Mouse (Mus musculus) stomach, postnatal 0 days (tissue): ENCODE data around the gene Tulp2.

ENCODE experiments used
- CTCF ChIP-seq: IDR thresholded peaks from 2 replicates; pipeline ENCODE4 v1.5.1; 2016; ENCODE audit warnings: antibody characterized with exemption, low read depth, mild to moderate bottlenecking, moderate library complexity
- EP300 ChIP-seq: optimal IDR thresholded peaks from 2 replicates; pipeline ENCODE3; 2016; ENCODE audit warnings: antibody characterized with exemption

DNA sequence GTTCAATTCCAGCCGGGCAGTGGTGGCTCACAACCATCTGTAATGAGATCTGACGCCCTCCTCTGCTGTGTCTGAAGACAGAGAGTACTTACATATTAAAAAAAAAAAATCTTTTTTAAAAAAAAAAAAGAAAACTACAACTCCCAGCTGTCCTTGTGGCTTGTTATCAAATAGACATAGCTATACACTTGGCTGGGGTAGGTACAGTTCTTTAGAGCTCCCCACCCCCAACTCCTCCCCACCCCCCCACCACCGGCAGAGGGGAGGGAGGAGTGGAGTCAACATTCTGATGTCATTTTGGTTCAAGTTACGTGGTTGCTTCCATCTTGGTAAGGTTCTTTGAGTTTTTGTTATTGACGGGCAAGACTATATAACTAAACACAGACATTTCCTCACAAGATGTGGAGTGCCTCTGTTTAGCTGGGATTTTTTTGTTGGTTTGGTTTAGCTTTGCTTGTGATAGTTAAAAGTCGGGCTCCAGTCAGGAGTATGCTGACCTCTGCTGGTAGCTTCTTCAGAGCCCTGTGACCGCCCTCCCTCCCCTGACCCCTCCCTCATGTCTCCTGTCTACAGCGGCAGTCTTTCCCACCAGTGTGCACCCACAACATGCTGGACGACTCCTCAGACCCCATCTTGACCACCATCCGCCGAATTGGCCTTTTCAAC, 34.2 kb upstream of the Tulp2 start:
- TF ChIP-seq EP300, result no peak
- TF ChIP-seq CTCF, result peak; percentile 74
